ENCODE assay signal across 8 mouse cellular contexts in the genomic region with DNA sequence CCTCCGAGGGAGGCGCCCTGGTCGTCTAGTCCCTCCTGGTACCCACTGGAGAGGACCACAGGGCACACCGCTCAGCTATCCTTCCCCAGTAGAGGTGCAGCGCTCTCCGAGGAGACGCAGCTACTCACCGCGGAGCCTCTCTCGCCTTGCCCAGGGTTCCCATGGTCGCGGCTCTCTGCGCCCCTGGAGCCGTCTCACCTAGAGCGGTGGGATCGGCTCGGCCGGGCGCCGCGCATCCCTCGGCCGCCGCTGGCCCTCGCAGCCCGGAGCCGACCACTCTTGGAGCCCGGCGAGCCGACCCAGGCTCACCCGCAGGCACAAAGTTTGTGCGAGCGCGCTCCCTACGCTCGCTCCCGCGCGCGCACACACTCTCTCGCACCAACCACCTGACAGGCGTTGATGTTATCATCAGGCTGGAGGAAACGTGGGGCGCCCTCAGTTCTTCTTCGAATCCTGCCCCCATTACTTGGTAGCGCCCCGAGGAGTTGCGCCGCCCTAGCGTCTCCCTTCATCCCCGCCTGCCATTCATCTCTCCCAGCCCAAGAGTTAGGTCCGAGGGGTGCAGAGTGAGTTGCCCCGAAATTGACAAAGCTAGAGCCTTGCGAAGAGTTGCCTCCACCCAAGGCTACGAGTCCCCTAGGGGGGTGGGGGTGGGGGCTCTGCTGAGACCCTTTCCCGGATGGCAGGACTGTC. TPM values are rescaled to one million over a fixed set of nuclear protein-coding genes. Genes with fewer than 3 reads are reported as not detected.
DNase-seq lines count a peak whose midpoint lies in the region; ATAC-seq lines count a peak whose summit lies in the region.

A gene (minus strand): TSS at position 455 of the 693 bp plus-strand sequence.

- peak within 1 kb of the TSS; percentile 98 for H3K4me2 ChIP-seq in forebrain, embryonic 15.5 days (replicated peaks)
- H3K4me2 ChIP-seq in hindbrain, embryonic 13.5 days: peak within 1 kb of the TSS; percentile 96

- H3K27ac ChIP-seq in forebrain, embryonic 15.5 days (replicated peaks): no peak within 1 kb of the TSS
- H3K27ac ChIP-seq in hindbrain, embryonic 13.5 days: no peak within 1 kb of the TSS

- WGBS in forebrain, embryonic 15.5 days: 1% methylated on average over 56 of the region's 56 CpGs
- 2% methylated on average over 56 of the region's 56 CpGs for WGBS in hindbrain, embryonic 13.5 days

- H3K4me1 ChIP-seq in forebrain, embryonic 15.5 days: peaks cover 10% of the 10 kb centered on the region
- peaks cover 18% of the 10 kb centered on the region for H3K4me1 ChIP-seq in hindbrain, embryonic 13.5 days (replicated peaks)

- H3K36me3 ChIP-seq in forebrain, embryonic 15.5 days: no peaks in the 10 kb centered on the region
- H3K36me3 ChIP-seq in hindbrain, embryonic 13.5 days: no peaks in the 10 kb centered on the region

- peak; percentile 70 for ATAC-seq in forebrain, embryonic 15.5 days (replicated peaks)
- ATAC-seq in hindbrain, embryonic 13.5 days (ENCODE audit: low FRiP score): peak; percentile 80

- H3K4me3 ChIP-seq in forebrain, embryonic 15.5 days: peak within 1 kb of the TSS; percentile 56
- H3K4me3 ChIP-seq in hindbrain, embryonic 13.5 days: peak within 1 kb of the TSS; percentile 57

- DNase-seq in A20 (ENCODE audit: low read depth, low spot score) (peak; percentile 87), R1 (ENCODE audit: low read depth, low spot score) (peak; percentile 41)
- peak; percentile 57 to 61 for DNase-seq in layer of hippocampus, postnatal 36 days
- peak; percentile 23 for DNase-seq in lung, postnatal 14 days
- DNase-seq in retina, postnatal 1 day: peak; percentile 58
- DNase-seq in thymus, postnatal 36 days: peak; percentile 87 to 93

- H3K9ac ChIP-seq in forebrain, embryonic 15.5 days (replicated peaks): peak within 1 kb of the TSS; percentile 51
- H3K9ac ChIP-seq in hindbrain, embryonic 13.5 days: peak within 1 kb of the TSS; percentile 71

- H3K9me3 ChIP-seq in forebrain, embryonic 15.5 days: no peaks in the 10 kb centered on the region
- no peaks in the 10 kb centered on the region for H3K9me3 ChIP-seq in hindbrain, embryonic 13.5 days

- H3K27me3 ChIP-seq in forebrain, embryonic 15.5 days: 0 out of 2 replicates have a peak, but pooled peaks cover 4% of the 10 kb centered on the region
- H3K27me3 ChIP-seq in hindbrain, embryonic 13.5 days: peaks cover 29% of the 10 kb centered on the region

RNA-seq across cellular contexts. Expression of the gene that starts here (rescaled TPM):
- 3.8 and 4.3 TPM in 2 replicates for polyA plus RNA-seq in forebrain, embryonic 15.5 days (2015; fragmentation: Nextera tagmentation; extraction: Ambion mirVana)
- 1.0 and 1.2 TPM in 2 replicates for polyA plus RNA-seq in hindbrain, embryonic 13.5 days (2015; fragmentation: Nextera tagmentation; extraction: Ambion mirVana)
- total RNA-seq in layer of hippocampus, postnatal 36 days (2021): 100 to 1,000 TPM; 360 to 401 TPM

Comparison
In these comparisons a context has a peak if more than half of its experiments do, and no peak if none do; other contexts are left out.
1. DNase-seq: peak in every context shown above with its lines; median percentile 90 in thymus, postnatal 36 days; 87 in A20; 59 in layer of hippocampus, postnatal 36 days; 58 in retina, postnatal 1 day; 41 in R1; 23 in lung, postnatal 14 days.